Mouse (Mus musculus): ENCODE measurements at regions not wholly inside any gene's neighbourhood (a gene's known extent, or its start where the extent isn't known, plus 50 kb on each side); places are given as distances from the start of the nearest gene placed in this dataset.

- no peak overlapping the region for H3K27ac ChIP-seq
- DNase-seq (ENCODE audit: low spot score in 2 of 2), result no peak
- TF ChIP-seq CTCF (conservative IDR thresholded peaks at IDR 0.05), result no peak
- no peak overlapping the region for H3K4me3 ChIP-seq
These were observed 179.1 kb downstream of the Shq1 start for GRCm38 (mm10) chr6:100491811-100492210.

GRCm38 (mm10) chr6:100490920-100491712 is 179.8 kb downstream of the Shq1 start:
- H3K27ac ChIP-seq, result no peak overlapping the region

GRCm38 (mm10) chr6:100483836-100484235 is 187.1 kb downstream of the Shq1 start:
- Histone ChIP-seq H3K4me3 (no peak overlapping the region), H3K27ac (no peak overlapping the region)
- DNase-seq (ENCODE audit: low spot score in 2 of 2), result no peak
- TF ChIP-seq CTCF (conservative IDR thresholded peaks at IDR 0.05), result no peak

More at GRCm38 (mm10) chr6:100490920-100491712, 179.8 kb downstream of the Shq1 start:
- no peak for DNase-seq (ENCODE audit: low spot score in 2 of 2)
- no peak overlapping the region for H3K4me3 ChIP-seq
- TF ChIP-seq CTCF (conservative IDR thresholded peaks at IDR 0.05), result no peak

GRCm38 (mm10) chr6:100483084-100483810 is 187.7 kb downstream of the Shq1 start:
- DNase-seq (ENCODE audit: low spot score in 2 of 2), result no peak
- H3K27ac ChIP-seq, result no peak overlapping the region
- no peak overlapping the region for H3K4me3 ChIP-seq
- TF ChIP-seq CTCF (conservative IDR thresholded peaks at IDR 0.05), result no peak

- no peak for TF ChIP-seq CTCF (conservative IDR thresholded peaks at IDR 0.05)
- Histone ChIP-seq H3K27ac (no peak overlapping the region), H3K4me3 (no peak overlapping the region)
- no peak for DNase-seq (ENCODE audit: low spot score in 2 of 2)
These were observed 188.4 kb downstream of the Shq1 start for GRCm38 (mm10) chr6:100482572-100482971.

- no peak overlapping the region for H3K4me3 ChIP-seq
- no peak for TF ChIP-seq CTCF (conservative IDR thresholded peaks at IDR 0.05)
- no peak for DNase-seq (ENCODE audit: low spot score in 2 of 2)
- H3K27ac ChIP-seq, result no peak overlapping the region
These were observed 190.4 kb downstream of the Shq1 start for GRCm38 (mm10) chr6:100480525-100480924.

- DNase-seq (ENCODE audit: low spot score in 2 of 2), result no peak
- TF ChIP-seq CTCF (conservative IDR thresholded peaks at IDR 0.05), result no peak
- Histone ChIP-seq H3K4me3 (no peak overlapping the region), H3K27ac (no peak overlapping the region)
These were observed 191.1 kb downstream of the Shq1 start for GRCm38 (mm10) chr6:100479881-100480280.

GRCm38 (mm10) chr6:100479455-100479854 is 191.5 kb downstream of the Shq1 start:
- no peak for DNase-seq (ENCODE audit: low spot score in 2 of 2)
- Histone ChIP-seq H3K4me3 (no peak overlapping the region), H3K27ac (no peak overlapping the region)
- TF ChIP-seq CTCF (conservative IDR thresholded peaks at IDR 0.05), result no peak

- H3K4me3 ChIP-seq, result no peak overlapping the region
- no peak for TF ChIP-seq CTCF (conservative IDR thresholded peaks at IDR 0.05)
These were observed 189.5 kb upstream of the Rybp start for GRCm38 (mm10) chr6:100476550-100477366.

GRCm38 (mm10) chr6:100475341-100475955 is 188.2 kb upstream of the Rybp start:
- no peak overlapping the region for H3K27ac ChIP-seq
- no peak for DNase-seq (ENCODE audit: low spot score in 2 of 2)
- TF ChIP-seq CTCF (conservative IDR thresholded peaks at IDR 0.05), result no peak
- H3K4me3 ChIP-seq, result no peak overlapping the region

More at GRCm38 (mm10) chr6:100476550-100477366, 189.5 kb upstream of the Rybp start:
- DNase-seq (ENCODE audit: low spot score in 2 of 2), result no peak
- no peak overlapping the region for H3K27ac ChIP-seq

GRCm38 (mm10) chr6:100474326-100474725 is 187.0 kb upstream of the Rybp start:
- no peak for DNase-seq (ENCODE audit: low spot score in 2 of 2)
- H3K4me3 ChIP-seq, result no peak overlapping the region
- no peak for TF ChIP-seq CTCF (conservative IDR thresholded peaks at IDR 0.05)
- H3K27ac ChIP-seq, result no peak overlapping the region

GRCm38 (mm10) chr6:100470071-100470470 is 182.8 kb upstream of the Rybp start:
- no peak for DNase-seq (ENCODE audit: low spot score in 2 of 2)
- H3K4me3 ChIP-seq, result no peak overlapping the region
- no peak for TF ChIP-seq CTCF (conservative IDR thresholded peaks at IDR 0.05)
- no peak overlapping the region for H3K27ac ChIP-seq
